11 mouse cellular contexts compared by ENCODE assay signal in genomic region chr8:35773508-35773907, GRCm38 (mm10). TPM values are rescaled to one million over a fixed set of nuclear protein-coding genes. Genes with fewer than 3 reads are reported as not detected.
DNase-seq lines count a peak whose midpoint lies in the region; ATAC-seq and TF ChIP-seq lines count a peak whose summit lies in the region.
"Had no signal": no experiment of that assay in that cellular context is flagged by ENCODE, and none has a peak within 500 bp of the region (broad histone marks: within the 10 kb centered on the region; RNA-seq: fewer than 3 reads in every experiment).

No protein-coding gene starts in this region.

- TF ChIP-seq CTCF in gastrocnemius, adult 2 months (IDR thresholded peaks at IDR 0.05), result peak; percentile 15; the same call in 1 of the 2 replicates

- H3K27ac ChIP-seq in gastrocnemius, adult 2 months, result peak overlapping the region; percentile 75
- no peak overlapping the region for H3K27ac ChIP-seq in midbrain, embryonic 12.5 days (replicated peaks)
- no peak overlapping the region for H3K27ac ChIP-seq in midbrain, embryonic 11.5 days (ENCODE audit: low read depth, low read length)
- H3K27ac ChIP-seq: liver, embryonic 13.5 days had no signal

- H3K36me3 ChIP-seq in midbrain, embryonic 12.5 days, result no peaks in the 10 kb centered on the region
- H3K36me3 ChIP-seq in midbrain, embryonic 11.5 days (ENCODE audit: control insufficient read depth, insufficient read depth, low read length), result no peaks in the 10 kb centered on the region
- H3K36me3 ChIP-seq: liver, embryonic 13.5 days had no signal

- 53% methylated on average over 7 of the region's 7 CpGs for WGBS in midbrain, embryonic 12.5 days
- 53% methylated on average over 7 of the region's 7 CpGs for WGBS in midbrain, embryonic 11.5 days

- H3K4me1 ChIP-seq in midbrain, embryonic 12.5 days, result no peaks in the 10 kb centered on the region
- no peaks in the 10 kb centered on the region for H3K4me1 ChIP-seq in midbrain, embryonic 11.5 days (ENCODE audit: control insufficient read depth, insufficient read depth, low read length)
- H3K4me1 ChIP-seq: liver, embryonic 13.5 days had no signal

- intact Hi-C loops in gastrocnemius, adult 2 months (cut with DNase I), result loop anchor here (5.0 kb wide), 2 partner anchors 34 to 41 kb away; no protein-coding TSS in a partner anchor

- ATAC-seq in midbrain, embryonic 12.5 days (ENCODE audit: low FRiP score, low read depth), result peak; percentile 58; the same call in 1 of the 2 replicates
- ATAC-seq in midbrain, embryonic 11.5 days (ENCODE audit: low FRiP score), result no peak

- DNase-seq in gastrocnemius, adult 2 months, result peak; percentile 38
- DNase-seq in gastrocnemius, postnatal 4 days (ENCODE audit: low spot score in 2 of 2), result no peak
- DNase-seq in midbrain, embryonic 11.5 days (ENCODE audit: low spot score, missing footprints), result no peak
- peak; percentile 27 for DNase-seq in embryo, embryonic 11 days
- DNase-seq in retina, postnatal 1 day, result peak; percentile 59
- no peak for DNase-seq in spleen, postnatal 4 days (ENCODE audit: low spot score in 2 of 2)
- DNase-seq: heart, adult 11 months; liver, embryonic 13.5 days had no signal

- H3K9me3 ChIP-seq in midbrain, embryonic 12.5 days, result no peaks in the 10 kb centered on the region
- H3K9me3 ChIP-seq in midbrain, embryonic 11.5 days (ENCODE audit: control insufficient read depth, low read length), result no peaks in the 10 kb centered on the region
- H3K9me3 ChIP-seq: liver, embryonic 13.5 days had no signal

- no peak overlapping the region for H3K4me3 ChIP-seq in gastrocnemius, adult 2 months
- no peak overlapping the region for H3K4me3 ChIP-seq in midbrain, embryonic 12.5 days
- H3K4me3 ChIP-seq in midbrain, embryonic 11.5 days (ENCODE audit: low read depth, low read length), result no peak overlapping the region
- H3K4me3 ChIP-seq: liver, embryonic 13.5 days had no signal

- H3K9ac ChIP-seq in midbrain, embryonic 12.5 days (replicated peaks), result no peak overlapping the region
- no peak overlapping the region for H3K9ac ChIP-seq in midbrain, embryonic 11.5 days (ENCODE audit: low read length)
- H3K9ac ChIP-seq: liver, embryonic 13.5 days had no signal

- no peak overlapping the region for H3K4me2 ChIP-seq in midbrain, embryonic 12.5 days (replicated peaks)
- no peak overlapping the region for H3K4me2 ChIP-seq in midbrain, embryonic 11.5 days
- H3K4me2 ChIP-seq: liver, embryonic 13.5 days had no signal

- H3K27me3 ChIP-seq in midbrain, embryonic 12.5 days, result no peaks in the 10 kb centered on the region
- no peaks in the 10 kb centered on the region for H3K27me3 ChIP-seq in midbrain, embryonic 11.5 days (ENCODE audit: control insufficient read depth, insufficient read depth, low read length)
- H3K27me3 ChIP-seq: CH12.LX; liver, embryonic 13.5 days had no signal

RNA-seq across cellular contexts. Expression of gene Gm19410, which starts 7.9 kb away (rescaled TPM):
- total RNA-seq in gastrocnemius, adult 2 months (2021), result 1 to 10 TPM in 1 of 2 experiments, under 1 TPM in 1; 0.51 to 1.4 TPM
- total RNA-seq in gastrocnemius, postnatal 4 days (2021), result under 1 TPM; 0.22 to 0.23 TPM
- 0.07 TPM in 1 of 2 replicates, not detected in the other for polyA plus RNA-seq in midbrain, embryonic 12.5 days (2016; fragmentation: Nextera tagmentation; extraction: Ambion mirVana)
- polyA plus RNA-seq in midbrain, embryonic 11.5 days (2014; fragmentation: Nextera tagmentation; extraction: Ambion mirVana), result 0.04 TPM in 1 of 2 replicates, not detected in the other
- total RNA-seq: CH12.LX; megakaryocyte, adult 5-6 weeks had no signal

Comparison
In these comparisons a context has a peak if more than half of its experiments do, and no peak if none do; other contexts are left out.
1. DNase-seq: peak in gastrocnemius, adult 2 months (single experiment), embryo, embryonic 11 days (single experiment) and retina, postnatal 1 day (single experiment); none in gastrocnemius, postnatal 4 days (0 of 2), midbrain, embryonic 11.5 days (single experiment) and spleen, postnatal 4 days (0 of 2).